Mouse (Mus musculus) hindbrain, embryonic 13.5 days (tissue): Measurements from ENCODE around the gene Sema4a. TPM values are rescaled to one million over a fixed set of nuclear protein-coding genes. Genes with fewer than 3 reads are reported as not detected.

Experiments used
- ATAC-seq: fragments of 200-750 bp; cut with Nextera tagmentation; 2 replicates; pipeline ENCODE4 v1.8.0; 2017; ENCODE audit warnings: moderate TSS enrichment; ENCODE audit not compliant: low FRiP score
- H3K27ac ChIP-seq: fragments of 300-500 bp; sonication (generic); 2 replicates; pipeline ENCODE4 v1.5.1; 2015; ENCODE audit warnings: inconsistent platforms, mild to moderate bottlenecking, moderate library complexity
- H3K27me3 ChIP-seq: fragments of 300-500 bp; sonication (generic); 2 replicates; pipeline ENCODE4 v1.6.1; 2015; ENCODE audit warnings: mild to moderate bottlenecking, inconsistent platforms
- H3K36me3 ChIP-seq: fragments of 300-500 bp; sonication (generic); 2 replicates; pipeline ENCODE4 v1.6.1; 2015; ENCODE audit warnings: mild to moderate bottlenecking, inconsistent platforms
- H3K4me1 ChIP-seq: fragments of 300-500 bp; sonication (generic); replicated peaks from 2 replicates; pipeline ENCODE4 v1.6.1; 2015; ENCODE audit warnings: inconsistent platforms
- H3K4me2 ChIP-seq: fragments of 300-500 bp; sonication (generic); 2 replicates; pipeline ENCODE4 v1.6.1; 2015; ENCODE audit warnings: inconsistent platforms, mild to moderate bottlenecking, moderate library complexity
- H3K4me3 ChIP-seq: fragments of 300-500 bp; sonication (generic); 2 replicates; pipeline ENCODE4 v1.5.1; 2015; ENCODE audit warnings: mild to moderate bottlenecking, inconsistent platforms
- H3K9ac ChIP-seq: fragments of 300-500 bp; sonication (generic); 2 replicates; pipeline ENCODE4 v1.6.1; 2015; ENCODE audit warnings: mild to moderate bottlenecking, inconsistent platforms
- H3K9me3 ChIP-seq: fragments of 300-500 bp; sonication (generic); 2 replicates; pipeline ENCODE4 v1.6.1; 2016; ENCODE audit warnings: inconsistent platforms
- WGBS: fragments of 180-500 bp; shearing (Covaris S2); methylation state at CpG from one replicate; pipeline ENCODE4 v1.1.7; 2015; 5-methylcytosine and 5-hydroxymethylcytosine counted together
- polyA plus RNA-seq: library from polyadenylated mRNA; unstranded; fragments of >200 nt; fragmentation: Nextera tagmentation; extraction: Ambion mirVana; gene quantifications from 2 replicates; pipeline ENCODE4 v1.2.1, GENCODE M21; 2015

Gene Sema4a
- polyA plus RNA-seq, 1 experiment from 2014 or later: 25.5 TPM

- WGBS: 89% methylated on average over 4 of the region's 4 CpGs
- H3K36me3 ChIP-seq: peaks cover 95% of the 10 kb centered on the region
- no peaks in the 10 kb centered on the region for H3K27me3 ChIP-seq
- no peak overlapping the region for H3K4me3 ChIP-seq
- H3K9me3 ChIP-seq: no peaks in the 10 kb centered on the region
- H3K9ac ChIP-seq: peak overlapping the region; percentile 3; the same call in 1 of the 2 replicates
- no peak for ATAC-seq
- H3K27ac ChIP-seq: no peak overlapping the region
- H3K4me2 ChIP-seq: no peak overlapping the region
- H3K4me1 ChIP-seq: peaks cover 25% of the 10 kb centered on the region
Observed at GRCm38 (mm10) chr3:88415668-88416067, 45.3 kb downstream of the Sema4a start.

- no peak overlapping the region for H3K27ac ChIP-seq
- no peak overlapping the region for H3K9ac ChIP-seq
- H3K9me3 ChIP-seq: no peaks in the 10 kb centered on the region
- no peak overlapping the region for H3K4me3 ChIP-seq
- peaks cover 65% of the 10 kb centered on the region for H3K36me3 ChIP-seq
- 93% methylated on average over 11 of the region's 11 CpGs for WGBS
- no peaks in the 10 kb centered on the region for H3K27me3 ChIP-seq
- no peak overlapping the region for H3K4me2 ChIP-seq
- ATAC-seq: no peak
- peaks cover 27% of the 10 kb centered on the region for H3K4me1 ChIP-seq
Observed at GRCm38 (mm10) chr3:88412636-88413035, 48.3 kb downstream of the Sema4a start.

GRCm38 (mm10) chr3:88411681-88412080 is 49.3 kb downstream of the Sema4a start:
- Histone ChIP-seq H3K9me3 (no peaks in the 10 kb centered on the region), H3K4me1 (peaks cover 27% of the 10 kb centered on the region), H3K27me3 (no peaks in the 10 kb centered on the region), H3K4me3 (no peak overlapping the region), H3K4me2 (no peak overlapping the region), H3K36me3 (peaks cover 57% of the 10 kb centered on the region), H3K9ac (no peak overlapping the region), H3K27ac (no peak overlapping the region)
- no peak for ATAC-seq
- WGBS: 89% methylated on average over 4 of the region's 4 CpGs

GRCm38 (mm10) chr3:88410645-88411031 is 50.3 kb downstream of the Sema4a start:
- Histone ChIP-seq H3K4me3 (peak overlapping the region; percentile 61), H3K9me3 (no peaks in the 10 kb centered on the region), H3K27me3 (no peaks in the 10 kb centered on the region), H3K4me1 (peaks cover 27% of the 10 kb centered on the region), H3K36me3 (peaks cover 46% of the 10 kb centered on the region), H3K9ac (peak overlapping the region; percentile 83; the same call in 1 of the 2 replicates), H3K27ac (peak overlapping the region; percentile 92; the same call in 1 of the 2 replicates), H3K4me2 (peak overlapping the region; percentile 76)
- no peak for ATAC-seq
- 31% methylated on average over 7 of the region's 7 CpGs for WGBS

- Histone ChIP-seq H3K4me1 (peaks cover 27% of the 10 kb centered on the region), H3K27me3 (no peaks in the 10 kb centered on the region), H3K9ac (peak within 1 kb of the TSS; percentile 83), H3K36me3 (peaks cover 40% of the 10 kb centered on the region), H3K4me3 (peak within 1 kb of the TSS; percentile 61), H3K27ac (peak within 1 kb of the TSS; percentile 92), H3K9me3 (no peaks in the 10 kb centered on the region), H3K4me2 (peak within 1 kb of the TSS; percentile 76)
- ATAC-seq: peak; percentile 94
- WGBS: under 1% methylated on average over 54 of the region's 54 CpGs
Observed at GRCm38 (mm10) chr3:88409741-88410644, 51.0 kb downstream of the Sema4a start, which contains the start of gene Pmf1. Gene Pmf1, minus strand, starts transcription at chr3:88410331.

- Histone ChIP-seq H3K27ac (no peak overlapping the region), H3K4me3 (peak overlapping the region; percentile 61), H3K27me3 (no peaks in the 10 kb centered on the region), H3K9ac (peak overlapping the region; percentile 83), H3K4me2 (peak overlapping the region; percentile 76), H3K36me3 (peaks cover 30% of the 10 kb centered on the region), H3K9me3 (no peaks in the 10 kb centered on the region), H3K4me1 (peaks cover 27% of the 10 kb centered on the region)
- no peak for ATAC-seq
- WGBS: 67% methylated on average over 5 of the region's 5 CpGs
Observed at GRCm38 (mm10) chr3:88408953-88409352, 52.0 kb downstream of the Sema4a start.

- 61% methylated on average over 7 of the region's 7 CpGs for WGBS
- ATAC-seq: no peak
- no peaks in the 10 kb centered on the region for H3K27me3 ChIP-seq
- 0 out of 2 replicates have a peak overlapping the region, but pooled peaks have one; percentile 83 for H3K9ac ChIP-seq
- H3K27ac ChIP-seq: no peak overlapping the region
- H3K4me1 ChIP-seq: peaks cover 27% of the 10 kb centered on the region
- no peak overlapping the region for H3K4me2 ChIP-seq
- H3K9me3 ChIP-seq: no peaks in the 10 kb centered on the region
- no peak overlapping the region for H3K4me3 ChIP-seq
- peaks cover 16% of the 10 kb centered on the region for H3K36me3 ChIP-seq
Observed at GRCm38 (mm10) chr3:88407529-88407928, 53.5 kb downstream of the Sema4a start.

GRCm38 (mm10) chr3:88407090-88407489 is 53.9 kb downstream of the Sema4a start:
- WGBS: 0% methylated on average over 2 of the region's 2 CpGs
- Histone ChIP-seq H3K36me3 (peaks cover 12% of the 10 kb centered on the region), H3K4me1 (peaks cover 27% of the 10 kb centered on the region), H3K27ac (no peak overlapping the region), H3K4me3 (no peak overlapping the region), H3K9ac (0 out of 2 replicates have a peak overlapping the region, but pooled peaks have one; percentile 83), H3K27me3 (no peaks in the 10 kb centered on the region), H3K4me2 (no peak overlapping the region), H3K9me3 (no peaks in the 10 kb centered on the region)
- 0 out of 2 replicates have a peak, but pooled peaks have one; percentile 21 for ATAC-seq

- H3K9ac ChIP-seq: no peak overlapping the region
- no peaks in the 10 kb centered on the region for H3K9me3 ChIP-seq
- no peak overlapping the region for H3K4me2 ChIP-seq
- H3K27me3 ChIP-seq: no peaks in the 10 kb centered on the region
- peaks cover 4% of the 10 kb centered on the region; the same call in 1 of the 2 replicates for H3K36me3 ChIP-seq
- no peak for ATAC-seq
- 95% methylated on average over 10 of the region's 10 CpGs for WGBS
- H3K27ac ChIP-seq: no peak overlapping the region
- no peak overlapping the region for H3K4me3 ChIP-seq
- H3K4me1 ChIP-seq: peaks cover 5% of the 10 kb centered on the region
Observed at GRCm38 (mm10) chr3:88403522-88404230, 57.3 kb downstream of the Sema4a start.

- no peaks in the 10 kb centered on the region for H3K4me1 ChIP-seq
- ATAC-seq: no peak
- H3K9me3 ChIP-seq: no peaks in the 10 kb centered on the region
- 53% methylated on average over 2 of the region's 2 CpGs for WGBS
- no peak overlapping the region for H3K27ac ChIP-seq
- H3K27me3 ChIP-seq: no peaks in the 10 kb centered on the region
- peaks cover 10% of the 10 kb centered on the region for H3K36me3 ChIP-seq
- H3K9ac ChIP-seq: no peak overlapping the region
- no peak overlapping the region for H3K4me3 ChIP-seq
- no peak overlapping the region for H3K4me2 ChIP-seq
Observed at GRCm38 (mm10) chr3:88398666-88399065, 62.3 kb downstream of the Sema4a start.

GRCm38 (mm10) chr3:88395742-88396141 is 65.2 kb downstream of the Sema4a start:
- no peaks in the 10 kb centered on the region for H3K9me3 ChIP-seq
- no peak overlapping the region for H3K9ac ChIP-seq
- no peaks in the 10 kb centered on the region for H3K27me3 ChIP-seq
- ATAC-seq: no peak
- H3K4me1 ChIP-seq: no peaks in the 10 kb centered on the region
- H3K4me2 ChIP-seq: no peak overlapping the region
- H3K27ac ChIP-seq: no peak overlapping the region
- peaks cover 10% of the 10 kb centered on the region for H3K36me3 ChIP-seq
- WGBS: 96% methylated on average over 8 of the region's 8 CpGs
- no peak overlapping the region for H3K4me3 ChIP-seq

GRCm38 (mm10) chr3:88395288-88395687 is 65.7 kb downstream of the Sema4a start:
- Histone ChIP-seq H3K9me3 (no peaks in the 10 kb centered on the region), H3K36me3 (peaks cover 10% of the 10 kb centered on the region), H3K9ac (no peak overlapping the region), H3K27me3 (no peaks in the 10 kb centered on the region), H3K27ac (no peak overlapping the region), H3K4me2 (no peak overlapping the region), H3K4me1 (no peaks in the 10 kb centered on the region), H3K4me3 (no peak overlapping the region)
- 97% methylated on average over 6 of the region's 6 CpGs for WGBS
- ATAC-seq: no peak
